Mouse (Mus musculus): ENCODE measurements around the gene Smbd1. TPM values are rescaled to one million over a fixed set of nuclear protein-coding genes. Genes with fewer than 3 reads are reported as not detected.

Smbd1 gene
- total RNA-seq, 2 experiments from 2014 or later: not detected

- no peak for DNase-seq (ENCODE audit: low spot score in 2 of 2)
Measured at GRCm38 (mm10) chr16:32813771-32814170, 3.5 kb upstream of the Smbd1 start.

DNA sequence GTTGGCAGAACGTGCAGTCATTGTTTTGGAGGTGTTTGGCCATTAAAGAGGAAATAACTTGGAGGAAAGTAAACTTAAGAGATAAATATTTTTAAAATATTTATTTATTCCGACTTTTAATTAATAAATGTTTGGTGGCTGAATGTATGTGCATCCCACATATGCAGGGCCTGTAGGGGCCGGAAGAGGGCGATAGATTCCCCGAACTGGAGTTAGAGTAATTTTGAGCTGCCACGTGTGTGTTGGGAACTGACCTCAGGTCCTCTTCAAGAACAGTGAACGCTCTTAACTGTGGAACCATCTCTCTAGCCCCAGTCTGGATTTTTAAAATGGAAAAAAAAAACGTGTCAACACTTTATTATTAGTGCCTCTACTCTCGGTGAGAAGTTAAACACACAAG lies 3.1 kb upstream of the Smbd1 start:
- DNase-seq (ENCODE audit: low spot score in 2 of 2): no peak

DNA sequence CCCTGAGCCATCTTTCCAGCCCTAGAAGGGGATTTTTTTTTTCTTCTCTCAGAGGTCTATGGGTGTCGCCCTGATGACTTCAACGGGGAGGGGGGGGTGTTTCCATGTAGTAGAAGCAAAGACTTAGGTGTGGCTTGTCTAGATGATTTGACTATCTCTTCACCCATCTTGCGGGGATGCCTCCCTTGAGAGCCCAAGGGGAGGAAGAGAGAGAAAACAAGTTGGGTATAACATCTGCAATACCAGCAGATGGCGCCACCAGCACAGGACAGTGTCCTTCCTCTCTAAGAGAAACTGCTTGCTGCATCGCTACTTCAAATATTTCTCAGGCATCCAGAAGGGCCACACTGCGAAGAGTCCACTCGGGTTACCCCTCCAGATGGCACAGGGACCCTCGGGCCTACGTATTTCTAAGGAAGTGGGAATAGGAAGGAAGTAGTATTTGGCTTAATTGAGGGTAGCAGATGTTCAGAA lies 2.6 kb upstream of the Smbd1 start:
- DNase-seq (ENCODE audit: low spot score in 2 of 2): peak; percentile 75 to 81

- no peak for DNase-seq (ENCODE audit: low spot score in 2 of 2)
Measured at GRCm38 (mm10) chr16:32807408-32808185, 2.7 kb downstream of the Smbd1 start.

DNA sequence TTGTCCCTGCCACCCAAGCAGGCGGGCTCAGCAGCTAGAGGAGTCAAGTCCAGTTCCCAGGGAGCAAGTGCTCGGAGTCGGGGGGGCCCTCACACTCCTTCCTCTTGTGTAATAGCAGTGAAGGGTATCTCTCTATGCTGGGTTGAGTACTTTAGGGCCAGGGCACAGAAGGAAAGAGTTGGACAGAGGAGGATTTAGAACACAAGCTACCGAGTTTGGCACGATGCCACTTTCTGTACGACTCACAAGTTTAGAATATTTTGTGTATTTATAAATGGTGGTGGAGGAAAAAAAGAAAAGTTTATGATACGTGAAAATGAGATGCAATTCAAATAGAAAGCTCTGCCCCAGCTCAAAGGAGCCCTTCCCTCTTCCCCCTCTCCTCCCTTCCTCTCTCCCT lies 5.1 kb downstream of the Smbd1 start:
- DNase-seq (ENCODE audit: low spot score in 2 of 2): no peak

- DNase-seq (ENCODE audit: low spot score in 2 of 2): no peak
Measured at GRCm38 (mm10) chr16:32803901-32804300, 6.4 kb downstream of the Smbd1 start.

- DNase-seq (ENCODE audit: low spot score in 2 of 2): peak; percentile 52 to 71
Measured at GRCm38 (mm10) chr16:32803252-32803853, 6.9 kb downstream of the Smbd1 start.

DNA sequence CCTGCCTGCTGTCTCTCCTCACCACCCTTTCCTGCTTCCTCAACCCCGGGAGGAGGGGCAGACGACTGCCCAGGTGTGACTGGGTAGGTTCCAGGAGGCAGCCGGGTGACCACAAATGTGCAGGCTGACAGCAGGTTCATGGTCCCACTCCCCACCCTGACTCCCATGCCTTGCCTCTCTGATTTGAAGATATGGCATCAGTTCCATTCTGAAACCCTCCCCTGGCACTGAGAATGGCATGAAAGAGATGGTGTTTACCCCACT lies 12.9 kb downstream of the Smbd1 start, which contains the start of gene Muc20:
Gene Muc20, minus strand, starts transcription at position 10 of the 264 bp plus-strand sequence.
- no peak for DNase-seq (ENCODE audit: low spot score in 2 of 2)

GRCm38 (mm10) chr16:32796676-32797425 lies 13.4 kb downstream of the Smbd1 start:
- no peak for DNase-seq (ENCODE audit: low spot score in 2 of 2)

GRCm38 (mm10) chr16:32795177-32795576 lies 15.1 kb downstream of the Smbd1 start:
- no peak for DNase-seq (ENCODE audit: low spot score in 2 of 2)

- DNase-seq (ENCODE audit: low spot score in 2 of 2): no peak
Measured at GRCm38 (mm10) chr16:32790056-32790455, 20.2 kb downstream of the Smbd1 start.

GRCm38 (mm10) chr16:32784840-32785239 lies 25.4 kb downstream of the Smbd1 start:
- peak in 1 of 2 experiments; percentile 21 for DNase-seq (ENCODE audit: low spot score in 2 of 2)

GRCm38 (mm10) chr16:32783324-32784062 lies 26.8 kb downstream of the Smbd1 start:
- no peak for DNase-seq (ENCODE audit: low spot score in 2 of 2)

- no peak for DNase-seq (ENCODE audit: low spot score in 2 of 2)
Measured at GRCm38 (mm10) chr16:32778956-32779355, 31.3 kb downstream of the Smbd1 start.

GRCm38 (mm10) chr16:32776676-32777075 lies 33.6 kb downstream of the Smbd1 start:
- DNase-seq (ENCODE audit: low spot score in 2 of 2): no peak

GRCm38 (mm10) chr16:32766904-32767303 lies 43.4 kb downstream of the Smbd1 start:
- DNase-seq (ENCODE audit: low spot score in 2 of 2): no peak

- no peak for DNase-seq (ENCODE audit: low spot score in 2 of 2)
Measured at GRCm38 (mm10) chr16:32764961-32765360, 45.3 kb downstream of the Smbd1 start.

DNA sequence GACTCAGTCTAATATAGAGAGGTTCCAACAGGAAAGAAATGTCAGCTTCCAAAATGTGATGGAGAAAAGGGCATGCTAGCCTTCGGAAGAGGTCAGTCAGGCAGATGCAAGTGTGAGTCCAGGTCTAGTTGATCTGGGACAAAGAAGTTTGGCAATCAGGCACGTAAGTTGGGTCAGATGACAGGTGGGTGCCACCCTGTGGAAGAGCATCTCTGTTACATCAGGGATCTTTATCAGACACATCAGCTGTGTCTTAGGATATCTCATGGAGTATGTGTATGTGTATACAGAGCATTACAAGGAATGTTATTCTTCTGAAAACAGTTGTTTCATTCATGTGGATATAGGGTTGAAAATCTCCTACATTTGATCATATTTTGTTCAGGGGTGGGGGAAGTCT lies 45.7 kb downstream of the Smbd1 start:
- DNase-seq (ENCODE audit: low spot score in 2 of 2): no peak
